Mouse (Mus musculus) effector memory CD4-positive, alpha-beta T cell, adult 5 months (primary cell): ENCODE results near the gene Abhd14b. TPM values are rescaled to one million over a fixed set of nuclear protein-coding genes. Genes with fewer than 3 reads are reported as not detected.

Experiments used
- polyA plus RNA-seq: library from polyadenylated mRNA; unstranded; fragments of 100-300 nt; shearing (Covaris generic); gene quantifications from one replicate; pipeline ENCODE4 v1.2.1, GENCODE M21; 2017

Abhd14b gene
- 6.1 TPM for polyA plus RNA-seq

DNA sequence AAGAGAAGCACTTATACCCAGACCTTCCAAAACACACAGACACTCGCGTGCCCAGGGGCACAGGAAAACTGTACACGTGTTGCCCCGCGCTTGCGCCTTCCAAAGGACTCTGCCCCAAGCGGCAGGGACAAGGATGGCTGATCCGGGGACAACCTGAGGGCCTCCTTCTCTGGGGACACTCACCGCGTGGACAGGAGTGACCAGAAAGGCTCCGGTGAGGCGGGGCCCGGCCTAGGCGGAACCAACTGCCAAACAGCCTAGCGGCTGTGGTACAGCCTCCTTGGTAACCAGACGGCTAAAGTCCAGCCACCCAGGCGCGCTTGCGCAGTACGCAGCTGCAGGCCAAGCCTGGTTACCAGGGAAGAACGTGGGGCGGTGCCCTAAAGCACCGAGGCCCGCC lies at the start of gene Abhd14b, which contains the start of gene Abhd14a:
TSS of gene Abhd14b (plus strand) at position 112 of the 400 bp plus-strand sequence.
TSS of gene Abhd14a (minus strand) at position 331 of the 400 bp plus-strand sequence.

GRCm38 (mm10) chr9:106429221-106430014 lies 17.8 kb upstream of the Abhd14b start, which contains the start of gene Rpl29:
Gene Rpl29, plus strand, starts transcription at chr9:106429454.

DNA sequence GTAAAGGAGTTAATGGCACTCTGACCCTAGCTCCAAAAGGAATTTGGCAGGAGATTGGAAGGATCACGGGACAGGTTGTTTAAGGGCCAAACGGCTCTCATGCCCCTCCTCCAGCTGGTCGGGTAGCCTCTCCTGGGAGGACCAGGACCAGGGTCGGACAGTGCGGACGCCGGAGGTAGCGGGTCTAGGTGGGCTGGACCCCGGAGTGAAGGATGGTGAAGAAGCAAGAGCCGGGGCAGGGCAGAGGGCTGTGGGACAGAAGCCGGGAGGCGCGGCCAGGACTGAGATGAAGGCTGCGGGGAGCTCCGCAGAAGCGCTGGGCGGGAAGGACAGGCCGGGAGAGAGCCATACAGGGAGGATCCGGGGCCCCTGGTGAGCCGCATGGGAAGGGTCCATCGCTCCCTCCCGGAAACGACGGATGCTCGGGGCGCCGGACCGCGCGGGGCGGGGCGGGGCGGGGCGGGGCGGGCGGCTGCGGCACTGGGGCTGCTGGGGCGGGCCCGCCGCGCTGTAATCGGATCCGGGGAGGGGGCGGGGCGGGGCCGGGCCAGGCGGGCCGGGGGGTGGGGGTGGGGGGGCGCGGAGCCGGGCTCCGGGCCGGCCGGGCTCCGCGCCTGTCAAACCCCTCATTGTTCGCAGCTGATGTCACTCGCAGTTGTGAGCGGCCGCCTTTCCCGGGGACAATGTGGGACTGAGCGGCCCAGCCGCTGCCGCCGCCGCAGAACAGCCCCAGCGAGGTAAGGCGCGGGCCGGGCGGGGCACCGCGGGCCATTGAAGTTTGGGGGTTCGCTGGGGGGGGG lies 6.2 kb downstream of the Abhd14b start, which contains the start of gene Pcbp4:
TSS of gene Pcbp4 (plus strand) at position 21 of the 800 bp plus-strand sequence.

GRCm38 (mm10) chr9:106465571-106466200 lies 18.4 kb downstream of the Abhd14b start, which contains the start of gene Gpr62:
Gene Gpr62, minus strand, starts transcription at chr9:106465938.

DNA sequence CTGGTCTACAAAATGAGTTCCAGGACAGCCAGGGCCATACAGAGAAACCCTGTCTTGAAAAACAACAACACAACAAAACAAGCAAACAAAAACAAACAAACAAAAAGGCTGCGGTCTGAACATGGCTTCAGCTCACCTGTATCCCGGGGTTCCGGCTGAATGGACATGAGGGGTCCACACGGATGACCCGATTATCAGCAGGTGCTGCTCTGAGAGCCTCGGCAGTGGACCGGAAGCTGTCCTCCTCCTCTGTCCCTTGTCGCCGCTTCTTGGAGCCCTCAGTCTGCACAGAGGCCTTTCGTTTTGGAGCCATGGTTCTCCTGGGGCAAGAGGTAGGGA lies 28.4 kb downstream of the Abhd14b start, which contains the start of gene Rrp9:
TSS of gene Rrp9 (plus strand) at position 301 of the 339 bp plus-strand sequence.

DNA sequence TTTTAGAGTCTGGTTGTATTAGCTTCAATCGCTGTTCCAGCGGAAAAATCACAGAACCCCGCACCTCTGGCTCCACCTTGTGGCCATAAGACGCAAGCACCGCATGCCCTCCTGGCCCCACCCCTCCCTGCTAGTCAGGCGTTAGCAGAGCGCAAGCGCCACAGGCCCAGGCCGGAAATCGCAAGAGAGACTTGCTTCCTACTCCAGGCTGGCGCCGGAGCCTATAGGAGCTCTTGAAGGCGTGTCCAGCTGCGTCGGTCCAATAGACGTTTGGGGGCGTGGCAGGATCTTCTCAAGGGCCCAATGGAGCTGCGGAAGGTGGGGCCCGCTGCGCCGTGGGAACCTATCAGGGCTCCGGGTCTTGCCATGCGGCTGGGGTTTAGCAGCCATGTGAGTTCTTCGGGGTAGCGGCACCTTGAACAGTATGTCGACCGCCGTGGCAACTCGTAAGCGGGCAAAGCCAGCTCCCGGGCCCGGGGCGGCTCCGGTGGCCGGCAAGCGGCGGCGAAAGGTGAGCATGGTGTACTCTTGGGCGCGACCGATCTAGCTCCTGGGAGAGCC lies 29.7 kb downstream of the Abhd14b start, which contains the start of gene Parp3:
TSS of gene Parp3 (minus strand) at position 26 of the 561 bp plus-strand sequence.

GRCm38 (mm10) chr9:106499667-106500066 lies 52.4 kb downstream of the Abhd14b start, which contains the start of gene Iqcf1:
Gene Iqcf1, plus strand, starts transcription at chr9:106499967.

Other genes starting within 250 kb of the Abhd14b start
- gene Ppm1m, start 247.7 kb upstream of the Abhd14b start, polyA plus RNA-seq: 43.8 TPM
- 100 TPM for gene Twf2, start 244.4 kb upstream of the Abhd14b start, polyA plus RNA-seq
- not detected for gene Tlr9, start 224.9 kb upstream of the Abhd14b start, polyA plus RNA-seq
- gene Alas1, start 198.8 kb upstream of the Abhd14b start, polyA plus RNA-seq: 24.7 TPM
- 4.0 TPM for gene Poc1a, start 166.4 kb upstream of the Abhd14b start, polyA plus RNA-seq
- 23.5 TPM for gene Dusp7, start 78.8 kb upstream of the Abhd14b start, polyA plus RNA-seq
- 676 TPM for gene Rpl29, start 18.0 kb upstream of the Abhd14b start, polyA plus RNA-seq
- 21.0 TPM for gene Acy1, start 9.1 kb upstream of the Abhd14b start, polyA plus RNA-seq
- 17.2 TPM for gene Abhd14a, start 219 bp downstream of the Abhd14b start, polyA plus RNA-seq
- 11.5 TPM for gene Pcbp4, start 5.8 kb downstream of the Abhd14b start, polyA plus RNA-seq
- gene Gpr62, start 18.5 kb downstream of the Abhd14b start, polyA plus RNA-seq: not detected
- 59.8 TPM for gene Rrp9, start 28.5 kb downstream of the Abhd14b start, polyA plus RNA-seq
- 41.7 TPM for gene Parp3, start 29.5 kb downstream of the Abhd14b start, polyA plus RNA-seq
- gene Iqcf1, start 52.5 kb downstream of the Abhd14b start, polyA plus RNA-seq: not detected
- not detected for gene Iqcf5, start 67.1 kb downstream of the Abhd14b start, polyA plus RNA-seq
- not detected for gene Iqcf3, start 114.2 kb downstream of the Abhd14b start, polyA plus RNA-seq
- not detected for gene Iqcf4, start 123.5 kb downstream of the Abhd14b start, polyA plus RNA-seq
- not detected for gene Iqcf6, start 179.1 kb downstream of the Abhd14b start, polyA plus RNA-seq
- not detected for gene Grm2, start 208.6 kb downstream of the Abhd14b start, polyA plus RNA-seq
- gene Tex264, start 238.5 kb downstream of the Abhd14b start, polyA plus RNA-seq: 43.8 TPM